Comparison of ENCODE assay signal across 21 mouse cellular contexts in the genomic region with DNA sequence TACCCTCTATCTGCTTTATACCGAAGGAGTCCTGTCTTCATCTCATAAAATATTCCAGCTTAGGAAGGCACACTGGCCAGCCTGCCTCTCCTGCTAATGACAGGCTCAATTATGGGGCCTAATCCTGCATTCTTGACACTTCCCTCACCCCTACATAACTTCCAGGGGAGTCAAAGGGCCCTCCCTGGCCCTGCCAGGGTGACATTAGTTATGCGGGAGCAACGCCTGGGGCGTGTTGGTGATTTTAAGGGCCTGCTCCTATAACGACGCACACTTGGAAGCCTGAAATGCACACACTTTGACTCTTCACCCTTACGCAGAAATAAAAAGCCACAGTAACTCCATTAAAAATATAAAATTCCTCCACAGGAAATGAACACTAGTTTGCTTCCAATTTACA.
A peak's percentile ranks its signal among the peaks of the same experiment; 100 is the strongest.
DNase-seq lines count a peak whose midpoint lies in the region; ATAC-seq and TF ChIP-seq lines count a peak whose summit lies in the region.
"Had no signal": no experiment of that assay in that cellular context is flagged by ENCODE, and none has a peak within 500 bp of the region (broad histone marks: within the 10 kb centered on the region; RNA-seq: fewer than 3 reads in every experiment).

No protein-coding gene starts in this region.

- no peak overlapping the region for H3K4me2 ChIP-seq in forebrain, postnatal 0 days (ENCODE audit: low read depth)
- H3K4me2 ChIP-seq in lung, embryonic 16.5 days (ENCODE audit: low read depth, low read length): no peak overlapping the region
- no peak overlapping the region for H3K4me2 ChIP-seq in midbrain, embryonic 14.5 days (ENCODE audit: low read length)
- H3K4me2 ChIP-seq: embryonic facial prominence, embryonic 15.5 days; forebrain, embryonic 12.5 days; heart, embryonic 12.5 days; liver, embryonic 13.5 days had no signal

- H3K9me3 ChIP-seq in forebrain, embryonic 10.5 days: no peaks in the 10 kb centered on the region
- H3K9me3 ChIP-seq in forebrain, postnatal 0 days (ENCODE audit: low read length): no peaks in the 10 kb centered on the region
- no peaks in the 10 kb centered on the region for H3K9me3 ChIP-seq in lung, embryonic 16.5 days (ENCODE audit: control insufficient read depth, low read length)
- H3K9me3 ChIP-seq in limb, embryonic 10.5 days (replicated peaks): no peaks in the 10 kb centered on the region
- H3K9me3 ChIP-seq in midbrain, embryonic 14.5 days (ENCODE audit: control insufficient read depth, low read length): no peaks in the 10 kb centered on the region
- H3K9me3 ChIP-seq: embryonic facial prominence, embryonic 15.5 days; forebrain, embryonic 12.5 days; heart, embryonic 12.5 days; liver, embryonic 13.5 days had no signal

- no peaks in the 10 kb centered on the region for H3K27me3 ChIP-seq in forebrain, embryonic 10.5 days (ENCODE audit: poor library complexity, severe bottlenecking)
- H3K27me3 ChIP-seq in forebrain, postnatal 0 days (ENCODE audit: insufficient read depth, low read length): no peaks in the 10 kb centered on the region
- no peaks in the 10 kb centered on the region for H3K27me3 ChIP-seq in lung, embryonic 16.5 days (ENCODE audit: control insufficient read depth, insufficient read depth, low read depth, low read length)
- no peaks in the 10 kb centered on the region for H3K27me3 ChIP-seq in limb, embryonic 10.5 days (ENCODE audit: low read depth, poor library complexity, severe bottlenecking)
- no peaks in the 10 kb centered on the region for H3K27me3 ChIP-seq in midbrain, embryonic 14.5 days (ENCODE audit: control insufficient read depth, insufficient read depth, low read length)
- H3K27me3 ChIP-seq: CH12.LX; embryonic facial prominence, embryonic 15.5 days; heart, embryonic 12.5 days; liver, embryonic 13.5 days had no signal

- H3K36me3 ChIP-seq in forebrain, embryonic 10.5 days (replicated peaks): no peaks in the 10 kb centered on the region
- no peaks in the 10 kb centered on the region for H3K36me3 ChIP-seq in forebrain, postnatal 0 days (ENCODE audit: insufficient read depth)
- no peaks in the 10 kb centered on the region for H3K36me3 ChIP-seq in lung, embryonic 16.5 days (ENCODE audit: control insufficient read depth, insufficient read depth, low read length)
- no peaks in the 10 kb centered on the region for H3K36me3 ChIP-seq in limb, embryonic 10.5 days
- H3K36me3 ChIP-seq in midbrain, embryonic 14.5 days (ENCODE audit: control insufficient read depth, insufficient read depth, low read length): no peaks in the 10 kb centered on the region
- H3K36me3 ChIP-seq: embryonic facial prominence, embryonic 15.5 days; forebrain, embryonic 12.5 days; heart, embryonic 12.5 days; liver, embryonic 13.5 days had no signal

- no peak overlapping the region for H3K4me3 ChIP-seq in forebrain, embryonic 10.5 days
- H3K4me3 ChIP-seq in forebrain, postnatal 0 days (ENCODE audit: low read depth, low read length): no peak overlapping the region
- H3K4me3 ChIP-seq in lung, embryonic 16.5 days (ENCODE audit: low read length): no peak overlapping the region
- no peak overlapping the region for H3K4me3 ChIP-seq in limb, embryonic 10.5 days
- no peak overlapping the region for H3K4me3 ChIP-seq in midbrain, embryonic 14.5 days (replicated peaks; ENCODE audit: low read depth, low read length)
- H3K4me3 ChIP-seq: embryonic facial prominence, embryonic 15.5 days; forebrain, embryonic 12.5 days; heart, embryonic 12.5 days; liver, embryonic 13.5 days had no signal

- H3K27ac ChIP-seq in forebrain, embryonic 10.5 days: peak overlapping the region; percentile 48; the same call in 1 of the 2 replicates
- H3K27ac ChIP-seq in forebrain, postnatal 0 days (ENCODE audit: low read depth, low read length): no peak overlapping the region
- no peak overlapping the region for H3K27ac ChIP-seq in lung, embryonic 16.5 days (ENCODE audit: low read length)
- peak overlapping the region; percentile 64; the same call in 1 of the 2 replicates for H3K27ac ChIP-seq in limb, embryonic 10.5 days
- no peak overlapping the region for H3K27ac ChIP-seq in midbrain, embryonic 14.5 days (replicated peaks; ENCODE audit: low read depth, low read length)
- H3K27ac ChIP-seq: embryonic facial prominence, embryonic 15.5 days; forebrain, embryonic 12.5 days; kidney, postnatal 0 days; liver, embryonic 13.5 days had no signal

- no peak overlapping the region for H3K9ac ChIP-seq in forebrain, postnatal 0 days
- H3K9ac ChIP-seq in lung, embryonic 16.5 days (ENCODE audit: low read length): no peak overlapping the region
- H3K9ac ChIP-seq in midbrain, embryonic 14.5 days (replicated peaks; ENCODE audit: low read length): no peak overlapping the region
- H3K9ac ChIP-seq: embryonic facial prominence, embryonic 15.5 days; forebrain, embryonic 12.5 days; heart, embryonic 12.5 days; liver, embryonic 13.5 days had no signal

- WGBS in forebrain, embryonic 10.5 days: 24% methylated on average over 7 of the region's 7 CpGs
- 26% methylated on average over 7 of the region's 7 CpGs for WGBS in forebrain, postnatal 0 days
- WGBS in lung, embryonic 16.5 days: 43% methylated on average over 7 of the region's 7 CpGs
- WGBS in limb, embryonic 10.5 days: 11% methylated on average over 7 of the region's 7 CpGs
- WGBS in midbrain, embryonic 14.5 days: 19% methylated on average over 7 of the region's 7 CpGs

- no peak for DNase-seq in forebrain, embryonic 10.5 days (ENCODE audit: extremely low spot score, low spot score)
- no peak for DNase-seq in forebrain, postnatal 0 days
- DNase-seq in lung, postnatal 36 days: no peak
- no peak for DNase-seq in limb, embryonic 10.5 days (ENCODE audit: low spot score)
- DNase-seq in midbrain, embryonic 14.5 days: peak; percentile 47
- DNase-seq in cerebellum, postnatal 10 days: no peak
- no peak for DNase-seq in layer of hippocampus, postnatal 36 days
- DNase-seq: adrenal gland, postnatal 14 days; cerebellum, adult 2 months; gastrocnemius, postnatal 36 days; liver, embryonic 13.5 days; spleen, adult 18-20 months; thymus, adult 18-20 months had no signal

- peaks cover 30% of the 10 kb centered on the region for H3K4me1 ChIP-seq in forebrain, embryonic 10.5 days
- H3K4me1 ChIP-seq in forebrain, postnatal 0 days (ENCODE audit: insufficient read depth): no peaks in the 10 kb centered on the region
- no peaks in the 10 kb centered on the region for H3K4me1 ChIP-seq in lung, embryonic 16.5 days (replicated peaks; ENCODE audit: control insufficient read depth, insufficient read depth, low read length)
- peaks cover 38% of the 10 kb centered on the region for H3K4me1 ChIP-seq in limb, embryonic 10.5 days
- H3K4me1 ChIP-seq in midbrain, embryonic 14.5 days (ENCODE audit: control insufficient read depth, insufficient read depth, low read length): peaks cover 7% of the 10 kb centered on the region; the same call in 1 of the 2 replicates
- H3K4me1 ChIP-seq: embryonic facial prominence, embryonic 15.5 days; liver, embryonic 13.5 days had no signal

- ATAC-seq in forebrain, postnatal 0 days: no peak
- 0 out of 2 replicates have a peak, but pooled peaks have one; percentile 15 for ATAC-seq in lung, embryonic 16.5 days (ENCODE audit: low read depth)
- no peak; the same call in 1 of the 2 replicates for ATAC-seq in midbrain, embryonic 14.5 days (ENCODE audit: low FRiP score, low TSS enrichment)
- ATAC-seq: inflammation-experienced regulatory T-cells, adult 6 months; lung, postnatal 0 days had no signal

- TF ChIP-seq CTCF in forebrain, postnatal 0 days (IDR thresholded peaks at IDR 0.05; ENCODE audit: low read depth): no peak

Comparison
In these comparisons a context has a peak if more than half of its experiments do, and no peak if none do; other contexts are left out.
1. H3K27ac ChIP-seq: peak in forebrain, embryonic 10.5 days (single experiment) and limb, embryonic 10.5 days (single experiment); none in forebrain, postnatal 0 days (single experiment), lung, embryonic 16.5 days (single experiment) and midbrain, embryonic 14.5 days (single experiment).